Comparison of ENCODE assay signal across 16 mouse cellular contexts in genomic region chr8:11044660-11045059, GRCm38 (mm10).
"Had no signal": no experiment of that assay in that cellular context is flagged by ENCODE, and none has a peak within 500 bp of the region (broad histone marks: within the 10 kb centered on the region; RNA-seq: fewer than 3 reads in every experiment).

No protein-coding gene starts in this region.

- H3K36me3 ChIP-seq: limb, embryonic 12.5 days; liver, embryonic 13.5 days; lung, embryonic 15.5 days; midbrain, embryonic 12.5 days; neural tube, embryonic 13.5 days; stomach, embryonic 15.5 days had no signal

- H3K9me3 ChIP-seq: limb, embryonic 12.5 days; liver, embryonic 13.5 days; lung, embryonic 15.5 days; midbrain, embryonic 12.5 days; neural tube, embryonic 13.5 days; stomach, embryonic 15.5 days had no signal

- H3K4me2 ChIP-seq: limb, embryonic 12.5 days; liver, embryonic 13.5 days; lung, embryonic 15.5 days; midbrain, embryonic 12.5 days; neural tube, embryonic 13.5 days; stomach, embryonic 15.5 days had no signal

- H3K4me3 ChIP-seq: layer of hippocampus, adult 2 months; limb, embryonic 12.5 days; liver, embryonic 13.5 days; lung, embryonic 15.5 days; midbrain, embryonic 12.5 days; neural tube, embryonic 13.5 days; stomach, embryonic 15.5 days had no signal

- DNase-seq: kidney, postnatal 25 days; liver; liver, embryonic 13.5 days; liver, postnatal 0 days; retina, postnatal 1 day; right cerebral cortex, postnatal 4 days; spleen, adult 18-20 months; thymus, postnatal 4 days had no signal

- H3K4me1 ChIP-seq: lung, embryonic 15.5 days; stomach, embryonic 15.5 days had no signal

- H3K27me3 ChIP-seq: limb, embryonic 12.5 days; lung, embryonic 15.5 days; midbrain, embryonic 12.5 days; neural tube, embryonic 13.5 days; stomach, embryonic 15.5 days had no signal

- H3K9ac ChIP-seq: limb, embryonic 12.5 days; liver, embryonic 13.5 days; liver, postnatal 0 days; lung, embryonic 15.5 days; midbrain, embryonic 12.5 days; neural tube, embryonic 13.5 days; stomach, embryonic 15.5 days had no signal

- ATAC-seq: intestine, postnatal 0 days; liver, postnatal 0 days; midbrain, embryonic 16.5 days had no signal

- H3K27ac ChIP-seq: layer of hippocampus, adult 2 months; limb, embryonic 12.5 days; liver, embryonic 13.5 days; lung, embryonic 15.5 days; midbrain, embryonic 12.5 days; neural tube, embryonic 13.5 days; stomach, embryonic 15.5 days had no signal
